Mouse (Mus musculus) testis, postnatal 10 days (tissue): ENCODE data around the gene Fbxl12.
"Not testable (repeated sequence)": the region's sequence is repeated elsewhere in the genome, so short reads cannot be mapped to it uniquely, and the experiment has no call there.

ENCODE experiments used
- DNase-seq: peaks from one replicate; pipeline ENCODE4 v3.0.0; 2021; ENCODE audit warnings: low spot score

Gene Fbxl12

DNA sequence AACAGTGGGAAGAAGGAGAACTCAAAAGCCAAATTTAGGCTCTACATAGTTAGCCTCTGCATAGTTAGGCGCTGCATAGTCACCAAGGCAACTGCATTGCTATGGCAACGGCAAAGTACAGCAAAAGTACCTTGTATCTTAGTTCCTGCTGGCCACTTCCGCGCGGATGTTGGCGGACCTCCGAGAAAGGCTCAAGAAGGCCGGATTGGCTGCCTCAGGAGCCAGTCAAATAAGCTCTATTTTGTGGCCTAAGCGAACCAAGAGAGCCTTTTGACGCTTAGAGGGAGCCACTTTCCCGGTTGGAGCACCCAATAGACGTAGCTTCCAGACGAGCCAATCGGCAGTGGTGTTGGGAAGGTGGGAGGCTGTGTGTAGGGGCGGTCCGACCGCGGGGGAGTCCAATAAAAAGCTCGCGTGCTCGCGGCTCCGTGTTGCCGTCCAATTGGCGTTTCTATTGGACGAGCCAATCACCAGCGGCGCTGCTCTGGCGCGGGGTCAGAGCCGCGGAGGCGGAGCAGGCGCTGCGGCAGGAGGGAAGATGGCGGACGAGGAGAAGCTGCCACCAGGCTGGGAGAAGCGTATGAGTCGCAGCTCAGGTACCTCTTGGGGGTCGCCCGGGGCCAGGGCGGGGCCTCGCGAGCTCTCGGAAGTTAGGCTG lies 7.2 kb upstream of the Fbxl12 start, which contains the start of gene Pin1:
TSS of gene Pin1 (plus strand) at position 494 of the 658 bp plus-strand sequence.
- peak; percentile 98 for DNase-seq

DNA sequence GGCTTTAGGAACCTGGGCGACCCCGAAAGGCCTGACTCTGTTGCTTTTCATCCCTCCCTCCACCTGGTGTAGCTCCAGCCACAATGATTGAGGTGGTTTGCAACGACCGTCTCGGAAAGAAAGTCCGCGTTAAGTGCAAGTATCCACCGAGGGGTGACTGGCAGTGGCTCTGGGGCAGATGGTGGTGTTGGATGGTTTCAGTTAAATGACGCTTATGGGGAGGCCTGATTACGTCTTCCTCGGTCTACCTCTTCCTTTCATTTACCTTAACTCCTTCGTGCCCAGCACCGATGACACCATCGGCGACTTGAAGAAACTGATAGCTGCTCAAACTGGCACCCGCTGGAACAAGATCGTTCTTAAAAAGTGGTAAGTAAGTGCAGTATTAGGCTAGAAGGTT lies 554 bp upstream of the Fbxl12 start:
- no peak for DNase-seq

DNA sequence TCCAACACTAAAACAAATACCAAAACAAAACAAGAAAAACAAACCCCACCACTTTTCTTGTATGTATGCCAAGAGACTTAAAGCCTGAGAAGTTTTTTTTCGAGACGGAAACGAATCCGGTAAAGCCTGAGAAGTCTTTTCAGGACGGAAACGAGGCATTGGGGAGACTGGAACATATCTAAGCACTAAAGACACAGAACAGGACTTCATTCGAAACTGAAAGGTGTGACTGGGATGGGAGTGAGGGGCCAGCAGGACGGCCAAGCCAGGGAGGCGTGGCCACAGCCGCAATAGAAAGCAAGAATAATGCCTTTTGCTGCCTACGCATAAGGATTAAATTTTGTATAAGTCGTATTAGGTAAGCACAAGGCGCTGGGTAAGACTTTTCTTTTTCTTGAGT lies 786 bp downstream of the Fbxl12 start:
- no peak for DNase-seq

DNA sequence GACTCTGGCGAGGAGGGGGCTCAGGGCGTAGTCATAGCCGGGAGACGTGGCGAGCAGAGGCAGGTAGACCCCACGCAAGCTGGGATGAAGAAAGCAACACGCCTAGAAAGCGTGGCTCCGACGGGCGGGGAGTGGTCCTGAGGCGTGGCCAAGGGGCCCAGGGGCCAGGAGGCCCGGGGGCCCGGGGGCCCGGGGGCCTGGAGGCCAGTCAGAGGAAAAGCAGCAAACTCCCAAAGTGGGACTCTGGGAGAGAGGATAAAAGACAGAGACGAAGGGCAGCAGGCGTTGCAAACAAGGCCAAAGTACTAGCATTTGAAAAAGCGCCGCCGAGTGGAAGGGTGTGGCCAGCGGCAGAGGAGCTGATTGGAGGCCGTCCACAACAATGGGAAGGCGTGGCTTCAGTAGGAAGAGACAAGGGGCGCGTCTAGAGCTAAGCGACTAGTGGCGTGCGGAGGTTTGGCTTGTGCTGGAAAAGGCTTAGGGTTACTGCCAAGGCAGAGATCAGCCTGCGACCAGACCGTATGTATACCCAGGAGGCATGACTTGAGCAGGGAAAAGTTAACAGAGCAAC lies 1.6 kb downstream of the Fbxl12 start:
- peak; percentile 90 for DNase-seq

DNA sequence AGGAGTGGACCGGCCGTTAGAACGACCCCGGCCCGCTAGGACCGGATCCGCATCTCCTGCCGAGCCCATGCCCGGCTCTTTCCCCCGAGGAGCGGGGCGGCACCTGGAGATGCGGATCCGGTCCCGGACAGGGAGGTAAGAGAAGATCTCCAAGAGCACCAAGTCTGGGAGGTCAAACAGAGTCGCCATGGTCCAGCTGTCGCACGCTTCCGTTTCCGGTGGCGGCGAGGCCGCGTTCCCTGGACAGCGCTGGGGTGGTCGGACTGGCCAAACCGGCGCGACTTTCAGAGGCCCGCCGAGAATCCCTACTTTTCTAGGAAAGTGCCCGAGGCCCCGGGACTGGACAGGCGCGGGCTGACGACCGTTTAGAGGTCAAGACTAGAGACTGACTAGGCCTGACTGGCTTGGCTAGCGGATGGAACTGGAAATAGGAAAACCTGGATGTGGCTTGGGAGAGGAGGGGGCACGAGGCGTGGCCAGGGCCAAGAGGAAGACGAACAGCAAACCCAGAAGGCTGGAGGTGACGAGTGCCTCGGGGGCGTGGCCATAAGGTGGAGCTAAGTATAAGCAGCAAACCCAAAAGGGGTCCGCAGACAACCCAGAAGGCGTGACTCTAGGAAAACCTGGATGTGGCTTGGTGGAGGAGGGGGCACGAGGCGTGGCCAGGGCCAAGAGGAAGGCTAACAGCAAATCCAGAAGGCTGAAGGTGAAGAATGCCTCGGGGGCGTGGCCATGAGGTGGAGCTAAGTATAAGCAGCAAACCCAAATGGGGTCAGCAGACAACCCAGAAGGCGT lies 2.3 kb downstream of the Fbxl12 start, which contains the start of gene Ubl5:
TSS of gene Ubl5 (plus strand) at position 778 of the 795 bp plus-strand sequence.
- peak; percentile 95 for DNase-seq

DNA sequence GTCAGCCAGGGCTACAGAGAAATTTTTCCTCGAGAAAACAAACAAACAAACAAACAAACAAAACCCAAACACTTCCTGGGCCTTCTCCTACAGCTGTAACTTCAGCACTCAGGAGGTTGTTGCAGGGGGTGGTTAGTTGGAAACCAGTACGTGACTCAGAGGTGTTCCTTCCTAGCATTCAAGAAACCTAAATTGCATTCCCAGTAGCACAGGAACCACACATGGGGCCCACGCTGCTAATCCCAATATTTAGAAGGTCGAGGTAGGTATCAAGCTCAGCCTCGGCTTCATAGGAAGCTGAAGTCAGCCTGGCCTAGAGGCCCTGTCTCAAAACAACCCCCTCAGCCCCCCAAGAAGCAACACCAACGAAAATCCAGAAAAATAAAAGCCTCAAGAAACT lies 3.1 kb downstream of the Fbxl12 start:
- DNase-seq: no peak

DNA sequence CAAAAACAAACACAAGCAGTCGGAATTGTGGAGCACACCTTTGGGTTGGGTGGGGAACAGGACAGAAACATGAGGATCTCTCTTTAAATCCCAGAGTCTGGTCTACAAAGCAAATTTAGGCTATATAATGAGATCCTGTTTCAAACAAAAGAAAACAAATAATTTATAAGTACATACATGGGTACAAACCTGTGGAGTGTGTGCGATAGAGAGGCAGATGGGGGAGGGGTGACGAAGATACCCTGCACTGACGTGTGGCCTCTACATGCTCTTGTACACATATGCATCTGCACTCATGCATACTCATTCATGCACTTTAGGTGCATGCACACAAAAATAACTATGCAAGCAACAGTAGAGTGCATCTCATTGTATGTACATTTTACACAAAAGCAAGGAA lies 5.1 kb downstream of the Fbxl12 start:
- no peak for DNase-seq

DNA sequence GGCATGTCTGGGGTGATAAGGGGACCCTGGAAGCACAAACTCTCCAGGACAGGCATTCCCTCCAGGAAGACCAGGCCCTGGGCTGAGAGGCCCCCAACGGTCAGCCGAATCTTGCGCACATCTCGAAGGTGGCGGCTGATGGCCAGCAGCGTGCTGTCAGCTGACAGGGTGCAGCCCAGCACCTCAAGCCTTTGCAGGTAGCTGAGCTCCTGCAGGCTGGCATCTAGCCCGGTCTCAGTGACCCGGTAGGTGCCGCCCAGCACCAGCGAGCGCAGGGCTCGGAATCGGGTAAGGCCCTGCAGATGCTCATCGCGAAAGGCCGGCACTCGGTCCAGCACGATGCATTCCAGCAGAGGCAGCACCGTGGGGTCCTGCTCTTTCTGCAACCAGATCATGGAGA lies 6.0 kb downstream of the Fbxl12 start:
- no peak for DNase-seq

DNA sequence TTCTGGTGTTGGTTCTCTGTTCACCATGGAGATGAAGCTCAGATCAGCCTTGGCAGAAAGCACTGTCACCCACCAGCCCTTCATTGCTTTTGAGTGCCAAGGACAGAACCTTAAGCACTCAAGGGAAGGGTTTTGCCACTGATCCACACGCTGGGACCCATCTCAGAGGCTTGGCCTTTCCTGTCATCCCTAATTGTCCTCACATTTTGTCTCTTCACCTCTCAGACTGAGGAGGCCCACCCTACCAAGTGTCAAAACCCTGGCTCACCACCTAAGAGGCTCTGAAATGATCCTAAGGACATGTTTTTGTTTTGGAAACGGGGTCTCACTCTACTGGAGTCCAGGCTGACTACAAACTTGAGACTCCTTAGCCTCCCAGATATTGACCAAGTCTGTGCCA lies 7.8 kb downstream of the Fbxl12 start:
- DNase-seq: no peak

DNA sequence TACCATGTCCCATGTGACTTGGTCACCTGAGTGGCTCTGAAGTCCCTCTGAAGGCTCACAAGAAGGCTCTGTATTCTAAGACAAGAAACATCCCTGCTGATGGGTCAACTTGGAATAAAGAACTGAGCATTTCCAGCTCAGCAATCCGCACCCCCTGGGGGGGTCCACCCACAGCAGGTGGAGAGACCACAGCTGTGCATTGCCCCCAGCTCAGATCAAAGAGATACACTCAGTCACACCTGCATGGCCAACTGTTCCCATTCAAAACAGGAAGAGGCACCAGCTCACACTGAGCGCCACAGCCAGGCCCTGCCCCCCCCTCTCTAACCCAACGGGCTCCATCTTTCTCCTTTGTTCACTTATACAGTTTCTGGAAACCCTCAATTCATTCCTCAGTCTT lies 8.3 kb downstream of the Fbxl12 start:
- no peak for DNase-seq

DNA sequence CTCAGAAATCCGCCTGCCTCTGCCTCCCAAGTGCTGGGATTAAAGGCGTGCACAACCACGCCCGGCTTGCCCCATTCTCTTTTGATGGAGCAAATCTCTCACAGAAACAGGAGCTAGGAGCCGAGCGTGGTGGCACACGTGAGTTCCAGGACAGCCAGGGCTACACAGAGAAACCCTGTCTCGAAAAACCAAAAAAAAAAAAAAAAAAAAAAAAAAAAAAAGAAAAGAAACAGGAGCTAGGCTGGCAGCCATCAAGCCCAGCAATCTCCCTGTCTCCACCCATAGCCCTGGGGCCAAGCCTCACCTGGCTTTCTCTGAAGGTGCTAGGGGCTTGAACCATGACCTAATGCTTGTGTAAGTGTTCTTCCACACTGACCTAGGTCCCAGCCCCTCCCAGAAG lies 8.9 kb downstream of the Fbxl12 start:
- not testable (repeated sequence) for DNase-seq

DNA sequence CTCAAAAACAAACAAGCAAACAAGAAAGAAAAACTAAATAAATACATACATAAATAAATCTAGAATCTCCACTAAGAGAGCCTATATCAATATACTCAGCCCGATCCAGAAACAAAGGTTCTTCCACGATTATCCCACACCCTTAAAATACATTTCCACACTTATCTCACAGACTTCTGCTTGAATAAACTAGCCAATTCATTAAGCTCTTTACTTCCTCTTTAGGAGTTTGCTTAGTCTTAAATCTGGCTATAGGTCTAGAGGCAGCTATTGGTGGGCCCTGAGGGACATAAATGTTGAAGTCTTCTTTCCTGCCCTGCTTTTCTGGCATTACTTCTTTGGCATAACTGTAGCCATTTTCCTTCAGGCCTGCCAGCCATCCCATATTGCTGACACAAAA lies 13.2 kb downstream of the Fbxl12 start:
- DNase-seq: peak; percentile 14

DNA sequence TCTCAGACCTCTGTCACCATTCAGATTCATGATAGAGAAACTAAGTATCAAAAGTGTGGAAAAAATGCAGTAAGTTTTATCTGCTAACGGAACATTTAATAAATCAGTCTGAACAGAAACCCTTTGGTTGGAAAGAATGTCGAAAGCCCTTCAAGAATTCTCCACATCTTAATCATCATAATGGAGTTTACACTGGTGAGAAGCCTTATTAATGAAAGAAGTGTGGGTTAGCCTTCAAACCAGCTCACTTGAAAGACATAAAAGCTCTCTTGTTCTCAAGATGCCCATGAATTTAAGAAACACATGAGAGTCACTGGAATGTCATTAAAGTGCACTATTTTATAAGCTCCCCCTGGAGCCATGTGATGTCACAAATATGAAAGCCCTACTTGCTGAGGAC lies 27.9 kb downstream of the Fbxl12 start:
- DNase-seq: no peak

DNA sequence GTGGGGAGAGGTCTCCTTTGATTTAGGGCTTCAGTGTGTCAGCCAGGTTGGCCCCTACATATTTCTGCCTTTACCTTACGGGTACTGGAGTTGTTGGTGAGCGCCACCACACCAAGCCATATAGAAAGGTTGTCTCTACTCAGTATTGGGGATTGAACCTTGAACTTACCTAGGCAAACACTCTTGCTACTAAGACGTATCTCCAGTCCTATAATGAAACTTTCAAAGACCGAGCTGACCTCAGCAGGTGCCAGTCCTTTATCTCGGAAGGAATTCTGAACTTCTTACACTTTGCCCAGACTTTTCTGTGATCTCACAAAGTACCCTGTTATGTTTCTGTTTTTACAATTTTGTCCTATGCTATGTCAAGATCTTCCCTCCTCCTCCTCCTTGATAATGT lies 32.6 kb downstream of the Fbxl12 start:
- DNase-seq: no peak

DNA sequence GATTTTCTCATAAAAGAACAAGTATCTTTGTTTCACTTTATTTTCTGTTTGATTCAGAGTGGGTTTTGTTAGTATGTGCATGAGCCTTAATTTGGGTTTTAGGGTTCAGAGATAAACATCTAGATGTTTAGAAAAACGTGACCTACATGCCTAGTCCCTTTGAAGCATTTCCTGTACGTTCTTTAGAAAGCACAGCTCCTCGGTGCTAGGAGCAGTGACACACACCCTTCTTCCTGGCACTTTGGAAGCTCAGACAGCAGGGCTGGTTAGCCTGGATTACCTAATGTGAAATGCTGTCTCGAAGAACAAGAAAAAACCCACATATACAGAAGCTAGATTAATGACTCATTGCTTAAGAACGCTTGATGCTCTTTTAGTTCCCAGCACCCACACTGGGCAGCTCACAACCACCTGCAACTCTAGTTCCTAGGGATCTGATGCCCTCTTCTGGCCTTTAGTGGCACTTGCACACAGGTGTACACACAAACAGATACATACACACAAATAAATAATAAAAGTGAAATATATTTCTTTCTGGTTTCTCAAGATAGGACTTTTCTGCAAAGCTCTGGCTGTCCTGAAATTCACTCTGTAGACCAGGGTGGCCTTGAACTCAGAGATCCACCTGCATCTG lies 34.6 kb downstream of the Fbxl12 start:
- no peak for DNase-seq

DNA sequence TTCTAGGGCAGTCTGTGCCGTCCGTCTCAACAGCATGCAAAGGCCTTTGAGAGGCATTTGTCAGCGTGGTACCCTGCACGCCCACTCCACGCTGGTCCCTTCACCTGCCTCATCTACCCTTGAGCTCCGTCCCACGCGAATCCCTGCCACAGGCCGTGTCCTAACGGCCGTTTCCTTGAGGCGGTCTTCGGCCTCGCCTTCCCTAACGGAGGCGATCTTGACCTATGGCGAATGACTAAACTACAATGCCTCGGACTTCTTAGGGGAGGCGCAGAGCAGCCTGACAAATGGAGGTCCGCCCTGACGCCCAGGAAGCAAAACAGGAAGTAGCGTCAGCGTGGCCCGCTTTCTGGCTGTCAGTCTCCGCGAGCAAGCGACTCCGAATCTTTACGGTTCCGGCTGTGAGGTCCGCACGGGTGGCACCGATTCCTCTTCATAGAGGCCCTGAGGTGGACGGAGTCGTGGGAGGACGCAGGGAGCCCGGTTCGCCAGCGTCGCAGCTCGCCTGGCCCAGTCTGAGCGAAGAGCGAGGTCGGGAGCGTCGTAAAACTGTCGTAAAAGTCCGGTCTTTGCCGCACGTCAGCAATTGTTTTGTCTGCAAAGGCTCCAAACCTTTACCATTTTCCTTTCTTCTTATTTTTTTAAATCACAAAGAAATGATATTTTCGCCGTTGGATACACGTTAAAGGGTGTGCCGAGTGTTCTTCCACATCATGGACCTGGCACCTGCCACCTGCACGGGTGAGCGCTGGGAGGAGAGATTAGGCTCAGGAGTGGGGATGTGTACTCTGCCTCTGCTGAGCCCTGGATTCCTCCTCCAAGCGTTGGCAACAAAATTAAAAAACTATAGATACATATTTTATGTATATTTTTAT lies 37.2 kb downstream of the Fbxl12 start:
- DNase-seq: peak; percentile 83

DNA sequence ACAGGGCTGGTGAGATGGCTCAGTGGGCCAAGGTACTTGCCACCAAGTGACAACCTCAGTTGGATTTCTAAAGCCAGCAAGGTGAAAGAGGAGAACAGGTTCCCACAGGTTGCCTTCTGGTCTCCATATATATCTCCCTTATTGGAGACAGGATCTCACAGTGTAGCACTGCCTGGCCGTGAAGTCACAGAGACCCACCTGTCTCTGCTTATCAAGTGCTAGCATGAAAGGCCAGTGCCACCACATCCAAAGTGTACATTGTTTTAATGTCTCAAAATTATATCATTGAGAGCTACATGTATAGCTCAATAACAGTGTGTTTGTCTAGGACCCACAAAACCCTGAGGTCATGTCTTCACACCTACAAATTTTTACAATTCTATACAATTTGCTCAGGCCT lies 38.3 kb downstream of the Fbxl12 start:
- DNase-seq: no peak

DNA sequence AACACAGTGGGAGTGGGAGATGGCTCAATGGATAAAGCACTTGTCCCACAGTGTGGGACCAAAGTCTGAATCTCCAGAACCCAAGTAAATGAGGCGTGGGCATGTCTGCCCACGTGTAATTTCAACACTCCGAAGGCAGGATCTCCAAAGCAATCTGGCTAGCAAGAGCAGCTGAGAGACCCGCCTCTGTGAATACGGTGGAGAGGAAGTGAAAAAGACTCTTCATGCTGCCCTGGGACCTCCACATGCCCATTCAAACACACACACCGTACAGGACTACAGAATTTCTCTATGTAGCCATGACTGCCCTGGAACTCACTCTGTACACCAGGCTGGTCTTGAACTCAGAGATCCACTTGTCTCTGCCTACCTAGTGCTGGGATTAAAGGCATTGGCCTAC lies 43.3 kb downstream of the Fbxl12 start:
- no peak for DNase-seq

DNA sequence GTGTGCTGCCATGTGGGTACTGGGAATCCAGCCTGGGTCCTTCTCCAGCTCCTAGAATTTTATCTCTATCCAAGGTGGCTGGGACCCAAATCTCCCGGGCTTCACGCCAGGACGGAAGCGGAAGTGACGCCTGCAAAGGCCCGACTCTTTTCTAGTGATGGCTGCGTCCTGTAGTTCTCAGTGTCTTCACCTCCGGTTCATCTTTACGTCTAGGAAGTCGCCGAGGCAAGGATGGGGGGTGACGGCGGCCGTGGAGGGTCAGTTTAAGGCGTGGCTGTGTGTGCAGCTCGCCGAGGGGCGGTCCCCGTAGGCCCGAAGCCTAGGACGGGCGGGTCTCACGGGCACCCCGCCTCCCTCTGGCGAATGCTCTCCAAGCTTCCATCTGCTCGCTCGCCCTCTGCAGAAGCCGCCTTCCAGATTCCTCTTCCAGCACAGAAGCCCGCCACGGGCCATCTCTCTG lies 63.4 kb downstream of the Fbxl12 start, which contains the start of gene Zfp846:
TSS of gene Zfp846 (plus strand) at position 117 of the 460 bp plus-strand sequence.
- DNase-seq: peak; percentile 98

DNA sequence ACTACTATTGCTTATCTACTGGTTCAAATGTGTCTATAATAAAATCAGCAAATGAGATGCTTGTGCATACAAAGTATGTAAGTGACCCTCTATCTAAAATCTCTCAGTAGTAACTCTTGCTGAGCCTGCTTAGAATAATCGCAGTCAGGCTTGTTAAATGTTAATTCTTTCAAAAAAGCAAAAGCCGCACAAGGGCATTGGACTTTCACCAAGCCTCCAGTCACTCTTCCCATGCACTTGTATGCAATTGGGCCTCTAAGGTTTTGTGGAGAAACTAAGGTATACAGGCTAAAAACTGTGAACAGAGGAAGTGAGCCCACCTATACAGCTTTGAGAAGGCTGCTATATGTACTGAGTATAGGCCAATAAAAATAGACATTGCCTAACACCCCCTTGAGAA lies 68.0 kb downstream of the Fbxl12 start:
- DNase-seq: no peak

DNA sequence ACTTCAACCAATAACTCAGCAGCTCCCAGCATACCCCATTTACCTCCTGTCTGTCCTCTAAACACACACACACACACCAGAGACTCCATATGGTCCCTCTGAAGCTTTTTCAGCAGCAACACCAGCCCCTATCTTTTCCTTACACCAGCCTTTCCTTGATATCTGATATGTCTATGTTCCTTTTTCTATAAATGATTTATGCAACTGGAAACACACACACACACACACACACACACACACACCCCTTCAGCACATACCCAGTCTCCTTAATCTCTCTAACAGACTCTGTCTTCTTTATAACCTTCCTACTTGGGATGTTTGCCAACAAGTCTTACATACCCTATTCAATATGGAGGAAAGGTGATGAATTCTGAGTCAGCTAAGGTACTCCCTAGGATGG lies 73.5 kb downstream of the Fbxl12 start:
- no peak for DNase-seq
